Mouse (Mus musculus): Measurements from ENCODE around the gene Ripk1.

DNA sequence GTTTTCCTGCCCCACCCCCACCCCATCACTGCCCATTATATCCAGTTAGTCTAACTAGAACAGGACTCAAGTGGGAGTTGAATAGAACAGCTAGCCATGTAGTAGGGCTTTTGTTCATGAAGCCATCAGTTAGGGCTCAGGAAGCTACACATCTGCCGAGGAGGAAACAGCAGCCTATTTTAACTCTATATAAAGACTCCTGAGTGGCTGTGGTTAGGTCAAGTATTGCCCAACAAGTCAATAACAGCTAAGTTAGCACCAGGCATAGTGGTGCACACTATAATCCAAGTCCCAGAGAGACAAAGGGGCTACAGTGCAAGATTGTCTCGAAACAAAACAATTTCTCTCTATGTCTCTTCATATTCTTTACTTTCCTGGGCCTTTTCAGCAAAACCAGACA lies 29.9 kb downstream of the Ripk1 start:
- TF ChIP-seq POLR2A (IDR thresholded peaks at IDR 0.05; ENCODE audit: extremely low read depth, insufficient read depth, low read length) = no peak
- no peak for TF ChIP-seq CTCF (IDR thresholded peaks at IDR 0.05; ENCODE audit: low read depth, low read length)
